Mouse (Mus musculus) heart, postnatal 0 days (tissue): Measurements from ENCODE around the gene Il3. TPM values are rescaled to one million over a fixed set of nuclear protein-coding genes. Genes with fewer than 3 reads are reported as not detected.

ENCODE experiments used
- ATAC-seq: fragments of 200-750 bp; cut with Nextera tagmentation; 2 replicates; pipeline ENCODE4 v1.8.0; 2017; ENCODE audit warnings: low read depth, moderate number of reproducible peaks, moderate library complexity; ENCODE audit not compliant: insufficient read depth
- DNase-seq: peaks from one replicate; pipeline ENCODE4 v3.0.0-alpha.2; 2016; ENCODE audit warnings: low spot score
- H3K27ac ChIP-seq: fragments of 300-500 bp; sonication (generic); 2 replicates; pipeline ENCODE4 v1.5.1; 2014; ENCODE audit warnings: low read depth, mild to moderate bottlenecking
- H3K27me3 ChIP-seq: fragments of 300-500 bp; sonication (generic); 2 replicates; pipeline ENCODE4 v1.6.1; 2014; ENCODE audit warnings: low read length, mixed read lengths; ENCODE audit not compliant: control insufficient read depth, insufficient read depth
- H3K36me3 ChIP-seq: fragments of 300-500 bp; sonication (generic); replicated peaks from 2 replicates; pipeline ENCODE4 v1.6.1; 2014; ENCODE audit warnings: low read length, mixed read lengths; ENCODE audit not compliant: control insufficient read depth, insufficient read depth
- H3K4me1 ChIP-seq: fragments of 300-500 bp; sonication (generic); 2 replicates; pipeline ENCODE4 v1.6.1; 2014; ENCODE audit warnings: antibody characterized with exemption; ENCODE audit not compliant: control insufficient read depth, insufficient read depth
- H3K4me2 ChIP-seq: fragments of 300-500 bp; sonication (generic); 2 replicates; pipeline ENCODE4 v1.6.1; 2014; ENCODE audit warnings: low read depth, mild to moderate bottlenecking, low read length, moderate library complexity
- H3K4me3 ChIP-seq: fragments of 300-500 bp; sonication (generic); 2 replicates; pipeline ENCODE4 v1.5.1; 2014; ENCODE audit warnings: low read depth, low read length
- H3K9ac ChIP-seq: fragments of 300-500 bp; sonication (generic); replicated peaks from 2 replicates; pipeline ENCODE4 v1.6.1; 2014; ENCODE audit warnings: low read depth, low read length, mixed read lengths
- H3K9me3 ChIP-seq: fragments of 300-500 bp; sonication (generic); replicated peaks from 2 replicates; pipeline ENCODE4 v1.6.1; 2016; ENCODE audit warnings: low read length; ENCODE audit not compliant: control insufficient read depth
- CTCF ChIP-seq: IDR thresholded peaks from 2 replicates; pipeline ENCODE4 v1.5.1; 2016; ENCODE audit warnings: antibody characterized with exemption, control low read depth, low read depth
- EP300 ChIP-seq: IDR thresholded peaks from 2 replicates; pipeline ENCODE4 v1.6.1; 2016; ENCODE audit warnings: antibody characterized with exemption, low read depth
- WGBS: fragments of 180-500 bp; shearing (Covaris S2); extraction: QIAGEN DNeasy Blood & Tissue Kit; methylation state at CpG from one replicate; pipeline ENCODE4 v1.1.7; 2014; 5-methylcytosine and 5-hydroxymethylcytosine counted together
- polyA plus RNA-seq: library from polyadenylated mRNA; unstranded; fragments of >200 nt; fragmentation: Nextera tagmentation; extraction: Ambion mirVana; gene quantifications from 2 replicates; pipeline ENCODE4 v1.2.1, GENCODE M21; 2015
- total RNA-seq: library from RNA; depleted of rRNA; stranded (reverse); fragments of >200 nt; gene quantifications from 2 replicates; pipeline ENCODE4 v1.2.3, GENCODE M21; 2014; ENCODE audit warnings: low replicate concordance

Gene Il3
- total and polyA plus RNA-seq, 2 experiments from 2014 or later = not detected

- Histone ChIP-seq H3K9me3 (no peaks in the 10 kb centered on the region), H3K9ac (no peak overlapping the region), H3K27me3 (no peaks in the 10 kb centered on the region), H3K4me1 (no peaks in the 10 kb centered on the region), H3K4me2 (no peak overlapping the region), H3K27ac (no peak overlapping the region), H3K4me3 (no peak overlapping the region), H3K36me3 (no peaks in the 10 kb centered on the region)
- no peak for ATAC-seq
- no peak for DNase-seq
- 90% methylated on average over 1 of the region's 1 CpGs for WGBS
- no peak for TF ChIP-seq CTCF
- no peak for TF ChIP-seq EP300
Observed at GRCm38 (mm10) chr11:54296734-54297133, 29.7 kb upstream of the Il3 start.

- Histone ChIP-seq H3K27me3 (no peaks in the 10 kb centered on the region), H3K27ac (no peak overlapping the region), H3K36me3 (no peaks in the 10 kb centered on the region), H3K4me1 (no peaks in the 10 kb centered on the region), H3K9me3 (no peaks in the 10 kb centered on the region), H3K9ac (no peak overlapping the region), H3K4me2 (no peak overlapping the region), H3K4me3 (no peak overlapping the region)
- no peak for TF ChIP-seq CTCF
- no peak for DNase-seq
- ATAC-seq = no peak
- 68% methylated on average over 4 of the region's 4 CpGs for WGBS
Observed at GRCm38 (mm10) chr11:54295971-54296370, 28.9 kb upstream of the Il3 start.

GRCm38 (mm10) chr11:54293980-54294807 is 27.1 kb upstream of the Il3 start:
- WGBS = 51% methylated on average over 12 of the region's 12 CpGs
- Histone ChIP-seq H3K27ac (no peak overlapping the region), H3K4me1 (no peaks in the 10 kb centered on the region), H3K4me3 (no peak overlapping the region), H3K9ac (no peak overlapping the region), H3K36me3 (no peaks in the 10 kb centered on the region), H3K9me3 (no peaks in the 10 kb centered on the region), H3K27me3 (no peaks in the 10 kb centered on the region), H3K4me2 (no peak overlapping the region)
- DNase-seq (no peak), ATAC-seq (no peak)
- TF ChIP-seq EP300 (no peak), CTCF (no peak)

GRCm38 (mm10) chr11:54292163-54292562 is 25.1 kb upstream of the Il3 start:
- no peak overlapping the region for H3K27ac ChIP-seq
- H3K4me2 ChIP-seq = no peak overlapping the region
- no peak overlapping the region for H3K9ac ChIP-seq
- DNase-seq = no peak
- H3K4me1 ChIP-seq = no peaks in the 10 kb centered on the region
- TF ChIP-seq CTCF = no peak
- TF ChIP-seq EP300 = no peak
- no peaks in the 10 kb centered on the region for H3K27me3 ChIP-seq
- no peak for ATAC-seq
- no peaks in the 10 kb centered on the region for H3K36me3 ChIP-seq
- H3K9me3 ChIP-seq = no peaks in the 10 kb centered on the region
- no peak overlapping the region for H3K4me3 ChIP-seq
- 84% methylated on average over 2 of the region's 2 CpGs for WGBS

- no peaks in the 10 kb centered on the region for H3K4me1 ChIP-seq
- H3K27me3 ChIP-seq = no peaks in the 10 kb centered on the region
- no peak overlapping the region for H3K4me3 ChIP-seq
- ATAC-seq = no peak
- no peak for DNase-seq
- no peaks in the 10 kb centered on the region for H3K9me3 ChIP-seq
- WGBS = 78% methylated on average over 8 of the region's 8 CpGs
- no peaks in the 10 kb centered on the region for H3K36me3 ChIP-seq
- no peak overlapping the region for H3K4me2 ChIP-seq
- H3K27ac ChIP-seq = no peak overlapping the region
- TF ChIP-seq EP300 (no peak), CTCF (no peak)
- H3K9ac ChIP-seq = no peak overlapping the region
Observed at GRCm38 (mm10) chr11:54287821-54288453, 20.9 kb upstream of the Il3 start.
